Mouse (Mus musculus) lung, embryonic 15.5 days (tissue): ENCODE measurements around the gene Med1. TPM values are rescaled to one million over a fixed set of nuclear protein-coding genes. Genes with fewer than 3 reads are reported as not detected.
"Not testable (repeated sequence)": the region's sequence is repeated elsewhere in the genome, so short reads cannot be mapped to it uniquely, and the experiment has no call there.

Source experiments
- ATAC-seq: fragments of 200-750 bp; cut with Nextera tagmentation; 2 replicates; pipeline ENCODE4 v1.8.0; 2017; ENCODE audit warnings: moderate number of reproducible peaks, borderline replicate concordance; ENCODE audit not compliant: low FRiP score, low TSS enrichment; ENCODE audit errors: extremely low read depth
- H3K27ac ChIP-seq: fragments of 300-500 bp; sonication (generic); 2 replicates; pipeline ENCODE4 v1.5.1; 2015; ENCODE audit warnings: moderate library complexity, mild to moderate bottlenecking, inconsistent platforms
- H3K27me3 ChIP-seq: fragments of 300-500 bp; sonication (generic); 2 replicates; pipeline ENCODE4 v1.6.1; 2015; ENCODE audit warnings: inconsistent platforms
- H3K36me3 ChIP-seq: fragments of 300-500 bp; sonication (generic); 2 replicates; pipeline ENCODE4 v1.6.1; 2015; ENCODE audit warnings: inconsistent platforms
- H3K4me1 ChIP-seq: fragments of 300-500 bp; sonication (generic); 2 replicates; pipeline ENCODE4 v1.6.1; 2015; ENCODE audit warnings: inconsistent platforms
- H3K4me2 ChIP-seq: fragments of 300-500 bp; sonication (generic); 2 replicates; pipeline ENCODE4 v1.6.1; 2015; ENCODE audit warnings: inconsistent platforms, mild to moderate bottlenecking, moderate library complexity
- H3K4me3 ChIP-seq: fragments of 300-500 bp; sonication (generic); 2 replicates; pipeline ENCODE4 v1.5.1; 2015; ENCODE audit warnings: mild to moderate bottlenecking, inconsistent platforms
- H3K9ac ChIP-seq: fragments of 300-500 bp; sonication (generic); 2 replicates; pipeline ENCODE4 v1.6.1; 2015; ENCODE audit warnings: inconsistent platforms
- H3K9me3 ChIP-seq: fragments of 300-500 bp; sonication (generic); 2 replicates; pipeline ENCODE4 v1.6.1; 2016; ENCODE audit warnings: inconsistent platforms
- WGBS: fragments of 180-500 bp; shearing (Covaris S2); methylation state at CpG from one replicate; pipeline ENCODE4 v1.1.7; 2015; 5-methylcytosine and 5-hydroxymethylcytosine counted together
- polyA plus RNA-seq: library from polyadenylated mRNA; unstranded; fragments of >200 nt; fragmentation: Nextera tagmentation; extraction: Ambion mirVana; gene quantifications from 2 replicates; pipeline ENCODE4 v1.2.1, GENCODE M21; 2015

Med1 gene
- polyA plus RNA-seq, result 57.8 and 60.8 TPM in 2 replicates

DNA sequence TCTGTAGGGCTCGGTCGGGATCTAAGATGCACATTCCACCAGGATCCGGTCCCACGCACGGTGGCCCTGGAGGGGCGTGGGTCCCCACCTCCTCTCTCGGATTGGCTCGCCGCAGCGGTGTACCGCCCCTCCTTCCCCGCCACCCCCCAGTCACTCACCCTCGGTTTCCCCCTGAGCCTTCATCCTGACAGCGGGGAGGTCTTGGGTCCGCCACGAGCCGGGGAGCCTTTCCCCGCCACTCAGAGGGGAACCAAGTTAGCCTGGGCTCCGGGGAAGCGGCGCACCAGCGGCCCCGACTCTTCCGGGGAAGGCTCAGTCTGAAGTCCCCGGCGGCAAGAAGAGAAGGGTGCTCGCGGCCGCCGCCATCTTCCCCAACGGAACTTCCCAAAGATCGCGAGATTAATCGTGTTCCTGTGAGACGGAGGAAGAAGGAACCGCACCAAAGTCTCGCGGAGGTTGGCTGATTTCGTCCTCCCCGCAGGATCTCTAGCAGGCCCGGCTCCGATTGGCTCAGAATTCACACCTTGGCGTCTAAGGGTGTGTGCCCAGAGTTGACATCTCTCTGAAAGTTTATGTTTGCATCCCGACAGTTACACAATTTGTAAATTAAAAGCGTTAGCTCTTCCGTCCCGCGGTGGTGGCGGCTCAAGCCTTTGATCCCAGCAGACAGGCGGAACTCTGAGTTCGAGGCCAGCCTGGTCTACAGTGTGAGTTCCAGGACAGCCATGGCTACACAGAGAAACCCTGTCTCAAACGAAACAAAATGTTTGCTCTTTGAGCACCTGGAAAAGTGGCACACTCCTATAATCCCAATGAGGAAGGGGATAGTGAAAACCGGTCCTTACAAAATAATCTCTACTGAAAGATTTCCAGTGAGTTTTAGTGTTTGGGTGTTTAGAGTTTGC is at the start of gene Med1:
Med1 (minus strand) TSS at position 393 of the 905 bp plus-strand sequence.
- under 1% methylated on average over 52 of the region's 53 CpGs for WGBS
- peak within 1 kb of the TSS; percentile 71 for H3K4me3 ChIP-seq
- H3K9ac ChIP-seq, result peak within 1 kb of the TSS; percentile 87
- peak within 1 kb of the TSS; percentile 88 for H3K27ac ChIP-seq
- no peaks in the 10 kb centered on the region for H3K9me3 ChIP-seq
- H3K4me2 ChIP-seq, result peak within 1 kb of the TSS; percentile 60
- peaks cover 16% of the 10 kb centered on the region for H3K36me3 ChIP-seq
- peaks cover 13% of the 10 kb centered on the region for H3K4me1 ChIP-seq
- no peaks in the 10 kb centered on the region for H3K27me3 ChIP-seq
- ATAC-seq, result peak; percentile 94

DNA sequence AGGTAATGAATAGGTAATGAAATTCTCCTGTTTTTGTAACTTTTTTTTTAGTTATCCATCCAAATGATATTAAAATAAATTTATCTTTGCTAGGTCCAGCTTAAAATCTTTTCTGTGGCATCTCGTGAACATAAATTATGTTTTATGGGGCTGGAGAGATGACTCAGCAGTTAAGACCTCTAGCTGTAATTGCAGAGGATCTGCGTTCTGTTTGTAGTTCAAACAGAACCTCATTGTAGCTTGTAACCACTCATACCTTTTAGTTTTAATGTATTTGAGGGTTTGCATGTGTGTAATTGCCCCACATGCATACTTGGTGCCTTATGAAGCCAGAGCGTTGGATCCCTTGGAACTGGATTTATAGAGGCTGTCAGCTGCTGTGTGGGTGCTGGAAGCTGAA is 45.9 kb upstream of the Med1 start:
- Histone ChIP-seq H3K27me3 (no peaks in the 10 kb centered on the region), H3K9me3 (no peaks in the 10 kb centered on the region), H3K27ac (no peak overlapping the region), H3K9ac (no peak overlapping the region), H3K4me3 (no peak overlapping the region), H3K4me1 (no peaks in the 10 kb centered on the region), H3K4me2 (no peak overlapping the region), H3K36me3 (peaks cover 70% of the 10 kb centered on the region)
- no peak for ATAC-seq
- WGBS, result 89% methylated on average over 3 of the region's 3 CpGs

DNA sequence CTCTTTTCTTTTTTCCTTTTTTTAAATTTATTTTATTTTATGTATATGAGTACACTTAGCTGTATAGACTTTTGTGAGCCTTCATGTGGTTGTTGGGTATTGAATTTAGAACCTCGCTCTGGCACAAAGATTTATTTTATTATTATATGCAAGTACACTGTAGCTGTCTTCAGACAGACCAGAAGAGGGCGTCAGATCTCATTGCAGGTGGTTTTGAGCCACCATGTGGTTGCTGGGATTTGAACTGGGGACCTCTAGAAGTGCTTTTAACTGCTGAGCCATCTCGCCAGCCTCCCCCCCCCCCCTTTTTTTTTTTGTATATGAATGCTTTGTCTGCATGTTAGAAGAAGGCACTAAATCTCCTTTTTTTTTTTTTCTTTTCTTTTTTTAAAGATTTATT is 45.3 kb upstream of the Med1 start:
- H3K27me3 ChIP-seq, result no peaks in the 10 kb centered on the region
- H3K9me3 ChIP-seq, result no peaks in the 10 kb centered on the region
- H3K27ac ChIP-seq, result no peak overlapping the region
- H3K4me2 ChIP-seq, result no peak overlapping the region
- 63% methylated on average over 3 of the region's 3 CpGs for WGBS
- H3K4me3 ChIP-seq, result no peak overlapping the region
- no peaks in the 10 kb centered on the region for H3K4me1 ChIP-seq
- no peak for ATAC-seq
- H3K9ac ChIP-seq, result no peak overlapping the region
- peaks cover 68% of the 10 kb centered on the region for H3K36me3 ChIP-seq

DNA sequence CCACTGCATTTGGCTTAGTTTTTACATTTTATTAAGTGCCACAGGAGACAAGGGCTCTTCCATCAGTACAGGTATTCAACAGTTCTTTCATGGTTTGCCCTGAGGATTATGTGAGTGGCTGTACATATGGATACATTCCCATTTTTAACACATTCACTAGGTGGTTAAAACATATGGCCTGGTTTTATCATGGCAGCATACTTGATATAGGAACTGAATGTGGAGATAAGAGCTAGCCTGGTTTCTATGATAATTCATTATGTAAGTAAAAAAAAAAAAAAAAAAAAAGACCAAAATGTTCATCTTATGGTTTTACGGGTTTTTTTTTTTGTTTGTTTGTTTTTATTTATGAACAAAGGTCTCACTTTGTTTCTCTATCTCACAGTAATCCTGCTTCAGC is 33.3 kb upstream of the Med1 start:
- Histone ChIP-seq H3K27ac (no peak overlapping the region), H3K36me3 (peaks cover 69% of the 10 kb centered on the region)

DNA sequence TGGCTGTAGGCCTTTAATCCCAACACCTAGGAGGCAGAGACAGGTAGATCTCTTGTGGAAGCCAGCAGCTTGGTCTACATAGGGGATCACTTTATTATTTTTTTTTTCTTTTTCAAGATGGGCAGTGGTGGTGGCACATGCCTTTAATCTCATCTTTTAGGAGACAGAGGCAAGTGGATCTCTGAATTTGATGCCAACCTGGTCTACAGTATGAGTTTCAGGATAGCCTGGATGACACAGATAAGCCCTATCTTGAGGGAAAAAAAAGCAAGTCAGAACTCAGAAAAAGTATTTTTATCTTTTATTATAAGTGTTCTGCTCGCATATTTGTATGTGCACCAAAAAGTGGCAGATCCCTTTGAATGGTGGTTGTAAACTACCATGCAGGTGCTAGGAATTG is 20.2 kb upstream of the Med1 start:
- Histone ChIP-seq H3K9me3 (no peaks in the 10 kb centered on the region), H3K9ac (no peak overlapping the region), H3K27me3 (no peaks in the 10 kb centered on the region), H3K4me1 (no peaks in the 10 kb centered on the region), H3K27ac (no peak overlapping the region), H3K4me2 (no peak overlapping the region), H3K36me3 (peaks cover 75% of the 10 kb centered on the region), H3K4me3 (no peak overlapping the region)
- no peak for ATAC-seq
- WGBS, result 84% methylated on average over 1 of the region's 1 CpGs

More for the DNA sequence above, 33.3 kb upstream of the Med1 start:
- no peak for ATAC-seq
- 100% methylated on average over 1 of the region's 1 CpGs for WGBS
- Histone ChIP-seq H3K9me3 (no peaks in the 10 kb centered on the region), H3K4me2 (no peak overlapping the region), H3K4me3 (no peak overlapping the region), H3K4me1 (no peaks in the 10 kb centered on the region), H3K9ac (no peak overlapping the region), H3K27me3 (no peaks in the 10 kb centered on the region)

DNA sequence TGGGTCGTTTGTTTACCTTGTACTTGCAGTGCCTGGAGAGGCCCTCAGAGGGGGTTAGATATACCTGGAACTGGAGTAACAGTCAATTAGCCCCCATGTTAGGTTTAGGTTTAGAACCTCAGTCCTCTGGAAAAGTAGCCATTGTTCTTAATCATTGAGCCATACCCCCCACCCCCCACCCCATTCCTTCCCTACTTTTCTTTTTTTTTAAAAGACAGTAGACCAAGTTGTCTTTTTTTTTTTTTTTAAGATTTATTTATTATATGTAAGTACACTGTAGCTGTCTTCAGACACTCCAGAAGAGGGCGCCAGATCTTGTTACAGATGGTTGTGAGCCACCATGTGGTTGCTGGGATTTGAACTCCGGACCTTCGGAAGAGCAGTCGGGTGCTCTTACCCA is 16.6 kb upstream of the Med1 start:
- not testable (repeated sequence) for H3K4me2 ChIP-seq, H3K9me3 ChIP-seq, H3K4me3 ChIP-seq, H3K9ac ChIP-seq, H3K27me3 ChIP-seq, H3K27ac ChIP-seq, ATAC-seq
- Histone ChIP-seq H3K36me3 (peaks cover 58% of the 10 kb centered on the region), H3K4me1 (peaks cover 13% of the 10 kb centered on the region)
- WGBS, result 82% methylated on average over 4 of the region's 5 CpGs

DNA sequence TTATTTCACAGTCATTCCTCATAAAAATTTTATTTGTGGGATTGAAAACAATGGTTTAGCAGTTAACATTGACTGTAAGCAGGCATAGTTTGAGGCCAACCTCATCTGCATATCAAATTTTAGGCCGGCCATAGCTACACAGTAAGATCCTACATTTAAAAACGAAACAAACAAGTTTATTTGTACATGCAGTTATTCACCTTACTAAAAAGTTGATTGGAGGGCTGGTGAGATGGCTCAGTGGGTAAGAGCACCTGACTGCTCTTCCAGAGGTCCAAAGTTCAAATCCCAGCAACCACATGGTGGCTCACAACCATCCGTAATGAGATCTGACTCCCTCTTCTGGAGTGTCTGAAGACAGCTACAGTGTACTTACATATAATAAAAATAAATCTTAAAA is 13.2 kb upstream of the Med1 start:
- H3K36me3 ChIP-seq, result peaks cover 30% of the 10 kb centered on the region
- not testable (repeated sequence) for H3K9me3 ChIP-seq, H3K27ac ChIP-seq, ATAC-seq, H3K27me3 ChIP-seq
- peak overlapping the region; percentile 51 for H3K4me2 ChIP-seq
- WGBS, result 69% methylated on average over 3 of the region's 3 CpGs
- H3K4me1 ChIP-seq, result peaks cover 20% of the 10 kb centered on the region
- peak overlapping the region; percentile 10; the same call in 1 of the 2 replicates for H3K9ac ChIP-seq
- peak overlapping the region; percentile 24; the same call in 1 of the 2 replicates for H3K4me3 ChIP-seq

DNA sequence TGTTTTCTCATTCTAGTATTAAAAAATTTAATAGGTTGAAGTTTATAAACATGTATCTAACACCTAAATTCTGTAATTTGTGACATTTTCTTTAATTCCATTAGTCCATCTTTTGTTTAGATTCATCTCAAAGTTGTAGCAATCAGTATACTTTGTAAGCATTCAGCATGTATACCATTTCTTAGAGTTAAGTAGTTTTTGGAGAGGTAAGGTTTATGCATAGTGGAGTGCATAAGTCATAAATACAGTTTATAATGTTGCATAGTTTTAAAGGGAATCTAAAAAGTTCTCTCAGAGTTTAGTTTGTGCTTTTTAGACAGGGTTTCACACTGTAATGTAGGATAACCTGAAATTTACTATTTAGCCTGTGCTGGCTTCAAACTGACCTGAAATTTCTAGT is 12.4 kb upstream of the Med1 start:
- Histone ChIP-seq H3K9ac (no peak overlapping the region), H3K9me3 (no peaks in the 10 kb centered on the region), H3K4me3 (peak overlapping the region; percentile 24), H3K4me1 (peaks cover 20% of the 10 kb centered on the region), H3K4me2 (peak overlapping the region; percentile 51), H3K27ac (no peak overlapping the region), H3K27me3 (no peaks in the 10 kb centered on the region), H3K36me3 (peaks cover 23% of the 10 kb centered on the region)
- ATAC-seq, result no peak

DNA sequence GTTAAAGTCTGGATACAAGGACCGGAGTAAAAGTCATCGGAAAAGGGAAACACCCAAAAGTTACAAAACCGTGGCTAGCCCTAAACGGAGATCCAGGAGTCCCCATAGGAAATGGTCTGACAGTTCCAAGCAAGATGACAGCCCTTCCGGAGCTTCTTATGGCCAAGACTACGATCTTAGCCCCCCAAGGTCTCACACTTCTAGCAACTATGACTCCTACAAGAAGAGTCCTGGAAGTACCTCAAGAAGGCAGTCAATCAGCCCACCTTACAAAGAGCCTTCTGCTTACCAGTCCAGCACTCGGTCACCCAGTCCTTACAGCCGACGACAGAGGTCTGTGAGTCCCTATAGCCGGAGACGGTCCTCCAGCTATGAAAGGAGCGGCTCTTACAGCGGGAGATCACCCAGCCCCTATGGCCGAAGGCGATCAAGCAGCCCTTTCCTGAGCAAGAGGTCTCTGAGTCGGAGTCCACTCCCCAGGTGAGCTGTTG is 10.9 kb upstream of the Med1 start:
- Histone ChIP-seq H3K4me3 (peak overlapping the region; percentile 72), H3K9me3 (no peaks in the 10 kb centered on the region), H3K4me1 (peaks cover 20% of the 10 kb centered on the region), H3K9ac (peak overlapping the region; percentile 92), H3K36me3 (peaks cover 11% of the 10 kb centered on the region), H3K4me2 (peak overlapping the region; percentile 65), H3K27me3 (no peaks in the 10 kb centered on the region), H3K27ac (peak overlapping the region; percentile 100)
- under 1% methylated on average over 16 of the region's 16 CpGs for WGBS
- ATAC-seq, result no peak

DNA sequence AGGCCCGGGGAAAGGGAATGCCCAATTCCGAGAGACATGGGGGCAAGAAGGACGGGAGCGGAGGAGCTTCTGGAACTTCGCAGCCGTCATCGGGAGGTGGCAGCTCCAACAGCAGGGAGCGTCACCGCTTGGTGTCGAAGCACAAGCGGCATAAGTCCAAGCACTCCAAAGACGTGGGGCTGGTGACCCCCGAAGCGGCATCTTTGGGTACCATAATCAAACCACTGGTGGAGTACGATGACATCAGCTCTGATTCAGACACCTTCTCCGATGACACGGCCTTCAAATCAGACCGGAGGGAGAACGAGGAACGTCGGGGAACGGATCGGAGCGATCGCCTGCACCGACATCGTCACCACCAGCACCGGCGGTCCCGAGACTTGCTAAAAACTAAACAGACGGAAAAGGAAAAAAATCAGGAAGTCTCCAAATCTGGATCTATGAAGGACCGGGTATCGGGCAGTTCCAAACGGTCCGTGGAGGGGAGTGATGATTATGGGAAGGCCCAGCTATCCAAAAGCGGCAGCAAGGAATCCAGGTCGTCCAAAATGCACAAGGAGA is 10.3 kb upstream of the Med1 start:
- WGBS, result under 1% methylated on average over 37 of the region's 37 CpGs
- H3K4me2 ChIP-seq, result peak overlapping the region; percentile 65
- peaks cover 6% of the 10 kb centered on the region for H3K36me3 ChIP-seq
- no peaks in the 10 kb centered on the region for H3K9me3 ChIP-seq
- peak overlapping the region; percentile 72 for H3K4me3 ChIP-seq
- H3K27me3 ChIP-seq, result no peaks in the 10 kb centered on the region
- ATAC-seq, result no peak
- H3K27ac ChIP-seq, result peak overlapping the region; percentile 100
- peaks cover 20% of the 10 kb centered on the region for H3K4me1 ChIP-seq
- peak overlapping the region; percentile 92 for H3K9ac ChIP-seq

DNA sequence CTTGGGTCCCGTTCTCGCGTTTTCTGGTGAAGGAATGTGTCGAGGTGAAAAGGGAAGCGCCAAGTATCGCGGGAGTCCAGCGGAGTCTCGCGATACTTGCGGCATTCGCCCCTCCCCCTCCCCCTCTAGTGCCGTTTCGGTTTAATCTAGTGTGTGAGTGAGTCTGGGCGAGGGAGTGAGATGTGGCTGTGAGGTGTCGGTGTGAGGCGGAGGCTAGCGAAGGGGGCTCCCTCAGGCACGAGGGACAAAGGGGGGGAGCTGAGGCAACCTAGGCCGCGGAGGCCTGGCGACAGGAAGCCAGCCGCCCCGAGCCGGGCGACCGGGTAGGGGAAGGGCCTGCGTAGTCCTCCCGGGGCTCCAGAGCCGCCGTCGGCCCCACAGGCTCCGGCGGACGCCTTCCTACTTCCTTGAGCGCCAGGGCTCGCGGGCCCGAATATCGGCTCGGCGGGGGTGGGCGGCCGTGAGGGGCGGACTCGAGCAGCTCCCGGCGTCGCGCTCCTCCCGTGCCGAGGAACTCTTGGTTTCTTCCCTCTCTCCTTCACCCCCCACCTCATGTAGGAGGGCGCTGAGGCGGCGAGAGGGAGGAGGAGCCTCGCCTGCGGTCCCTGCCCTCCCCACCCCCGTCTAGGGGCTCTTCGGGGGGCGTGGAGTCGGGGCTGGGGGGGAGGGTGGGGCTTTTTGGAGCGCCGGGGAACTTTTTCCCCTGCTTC is 9.7 kb upstream of the Med1 start, which contains the start of gene Cdk12:
Cdk12 (plus strand) TSS at position 419 of the 710 bp plus-strand sequence.
- Histone ChIP-seq H3K36me3 (no peaks in the 10 kb centered on the region), H3K4me2 (peak within 1 kb of the TSS; percentile 83), H3K4me1 (peaks cover 20% of the 10 kb centered on the region), H3K27ac (peak within 1 kb of the TSS; percentile 100), H3K4me3 (peak within 1 kb of the TSS; percentile 72), H3K9me3 (no peaks in the 10 kb centered on the region), H3K9ac (peak within 1 kb of the TSS; percentile 92), H3K27me3 (no peaks in the 10 kb centered on the region)
- peak; percentile 91 for ATAC-seq
- WGBS, result 0% methylated on average over 46 of the region's 63 CpGs
